Mouse (Mus musculus): ENCODE results near the gene Ap1s3. TPM values are rescaled to one million over a fixed set of nuclear protein-coding genes. Genes with fewer than 3 reads are reported as not detected.

Gene Ap1s3
- total and polyA plus RNA-seq, 3 experiments, result 4.9 to 15.5 (median 5.9) TPM

DNA sequence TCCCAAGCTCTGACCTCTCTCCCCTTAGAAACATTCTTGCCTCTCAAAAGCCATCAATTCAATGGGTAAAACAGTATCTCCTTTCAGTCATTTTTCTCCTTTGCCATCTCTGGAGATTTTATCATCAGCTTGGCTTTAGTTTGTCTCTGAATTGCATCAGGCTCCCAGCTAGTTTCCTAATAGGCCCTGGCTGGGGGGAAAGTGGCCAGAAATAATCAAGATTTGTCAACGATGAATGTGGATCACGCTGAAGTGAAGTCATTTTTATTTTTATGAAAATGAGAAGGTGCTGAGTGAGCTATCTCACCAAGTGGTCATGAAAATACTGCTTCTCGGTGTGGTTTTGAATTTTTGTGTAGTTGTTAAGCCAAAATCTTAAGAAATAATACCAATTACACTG is 94.4 kb downstream of the Ap1s3 start:
- H3K9me3 ChIP-seq (replicated peaks), result no peaks in the 10 kb centered on the region
- H3K36me3 ChIP-seq (replicated peaks), result no peaks in the 10 kb centered on the region
- no peaks in the 10 kb centered on the region for H3K27me3 ChIP-seq (ENCODE audit: insufficient read depth, low read length)
- no peaks in the 10 kb centered on the region for H3K4me1 ChIP-seq (ENCODE audit: insufficient read depth, low read depth, low read length)
- DNase-seq (ENCODE audit: low spot score) (no peak), ATAC-seq (ENCODE audit: extremely low read depth, insufficient number of reproducible peaks, low FRiP score, poor library complexity, severe bottlenecking) (no peak)
- TF ChIP-seq CTCF (IDR thresholded peaks at IDR 0.05; ENCODE audit: low read depth, low read length) (no peak), POLR2AphosphoS5 (IDR thresholded peaks at IDR 0.05; ENCODE audit: insufficient replicate concordance, low read depth, low read length) (no peak), TAL1 (conservative IDR thresholded peaks at IDR 0.05; ENCODE audit: low read depth, low read length) (no peak), GATA2 (IDR thresholded peaks at IDR 0.05; ENCODE audit: borderline replicate concordance, low read depth, low read length) (no peak), GATA1 (IDR thresholded peaks at IDR 0.05; ENCODE audit: borderline replicate concordance, low read length) (no peak)
- no peak overlapping the region for H3K4me3 ChIP-seq (ENCODE audit: low read depth, low read length)

DNA sequence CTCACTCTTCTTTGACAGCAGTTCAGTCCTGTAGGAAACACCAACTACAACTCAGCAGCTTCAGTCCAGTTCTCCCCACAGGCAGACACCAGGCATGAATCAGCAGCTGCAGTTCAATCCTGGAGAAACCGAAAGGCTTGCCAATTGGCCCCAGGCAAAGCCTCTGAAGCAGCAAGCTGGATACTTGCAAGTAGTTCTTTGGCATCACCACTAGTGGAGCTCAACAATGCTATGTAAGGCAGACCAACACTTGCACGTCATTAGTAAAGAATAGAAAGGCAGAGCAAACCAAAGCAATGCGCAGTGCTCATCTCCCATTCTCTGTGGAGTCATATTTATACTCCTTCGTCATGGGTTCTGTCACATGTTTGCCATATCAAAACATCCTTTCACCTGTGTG is 99.9 kb downstream of the Ap1s3 start:
- H3K27me3 ChIP-seq (ENCODE audit: insufficient read depth, low read length), result no peaks in the 10 kb centered on the region
- H3K4me1 ChIP-seq (ENCODE audit: insufficient read depth, low read depth, low read length), result no peaks in the 10 kb centered on the region
- no peaks in the 10 kb centered on the region for H3K36me3 ChIP-seq (replicated peaks)
- TF ChIP-seq CTCF (IDR thresholded peaks at IDR 0.05; ENCODE audit: low read depth, low read length) (no peak), GATA1 (IDR thresholded peaks at IDR 0.05; ENCODE audit: borderline replicate concordance, low read length) (no peak), GATA2 (IDR thresholded peaks at IDR 0.05; ENCODE audit: borderline replicate concordance, low read depth, low read length) (no peak), POLR2AphosphoS5 (IDR thresholded peaks at IDR 0.05; ENCODE audit: insufficient replicate concordance, low read depth, low read length) (no peak), TAL1 (conservative IDR thresholded peaks at IDR 0.05; ENCODE audit: low read depth, low read length) (no peak)
- ATAC-seq (ENCODE audit: extremely low read depth, insufficient number of reproducible peaks, low FRiP score, poor library complexity, severe bottlenecking), result no peak
- DNase-seq (ENCODE audit: low spot score), result no peak
- no peak overlapping the region for H3K4me3 ChIP-seq (ENCODE audit: low read depth, low read length)
- no peaks in the 10 kb centered on the region for H3K9me3 ChIP-seq (replicated peaks)

DNA sequence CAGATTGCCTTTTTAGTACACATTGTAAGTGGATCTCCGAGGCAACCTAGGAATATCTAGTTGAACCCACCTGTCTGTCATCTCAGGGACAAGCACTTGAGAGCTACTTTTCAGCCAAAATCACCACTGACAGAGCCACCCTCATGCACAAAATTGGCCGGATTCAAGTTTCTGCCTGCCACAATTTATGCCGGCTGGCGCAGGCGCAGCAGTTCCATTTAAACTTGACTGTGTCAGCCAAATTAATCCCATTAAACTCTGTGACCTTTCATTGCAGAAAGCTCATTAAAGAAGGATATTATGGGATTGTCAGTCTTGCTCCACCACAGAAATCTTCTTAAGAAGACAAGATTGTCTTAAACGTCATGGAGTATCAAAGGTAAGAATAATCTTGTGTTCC is 100.6 kb downstream of the Ap1s3 start:
- H3K4me3 ChIP-seq (ENCODE audit: low read depth, low read length), result no peak overlapping the region
- TF ChIP-seq POLR2AphosphoS5 (IDR thresholded peaks at IDR 0.05; ENCODE audit: insufficient replicate concordance, low read depth, low read length), result no peak
- no peak for TF ChIP-seq GATA1 (IDR thresholded peaks at IDR 0.05; ENCODE audit: borderline replicate concordance, low read length)
- TF ChIP-seq CTCF (IDR thresholded peaks at IDR 0.05; ENCODE audit: low read depth, low read length), result no peak
- no peak for TF ChIP-seq GATA2 (IDR thresholded peaks at IDR 0.05; ENCODE audit: borderline replicate concordance, low read depth, low read length)
- no peak for TF ChIP-seq TAL1 (conservative IDR thresholded peaks at IDR 0.05; ENCODE audit: low read depth, low read length)
- ATAC-seq (ENCODE audit: extremely low read depth, insufficient number of reproducible peaks, low FRiP score, poor library complexity, severe bottlenecking), result no peak
- H3K27me3 ChIP-seq (ENCODE audit: insufficient read depth, low read length), result no peaks in the 10 kb centered on the region
- H3K9me3 ChIP-seq (replicated peaks), result no peaks in the 10 kb centered on the region
- no peaks in the 10 kb centered on the region for H3K36me3 ChIP-seq (replicated peaks)
- DNase-seq (ENCODE audit: low spot score), result no peak
- no peaks in the 10 kb centered on the region for H3K4me1 ChIP-seq (ENCODE audit: insufficient read depth, low read depth, low read length)

DNA sequence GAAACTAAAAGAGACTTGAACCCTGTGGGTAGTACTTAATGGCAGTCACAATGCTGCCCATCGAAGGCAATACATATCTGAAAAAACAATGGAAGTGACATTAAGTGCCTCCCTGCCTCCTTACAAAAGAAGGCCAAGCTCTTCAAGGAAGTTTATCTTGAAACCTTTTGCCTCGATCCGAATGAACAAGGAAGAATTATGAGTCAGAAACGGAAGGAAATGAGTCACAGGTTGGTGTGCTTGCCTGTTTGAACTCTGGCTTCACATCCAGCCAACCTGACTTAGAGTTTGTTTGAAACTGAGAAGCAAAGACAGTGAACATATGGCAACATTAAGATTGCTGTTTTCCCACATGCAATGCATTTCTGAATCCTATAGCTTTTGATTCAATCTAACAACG is 110.6 kb downstream of the Ap1s3 start:
- Histone ChIP-seq H3K27me3 (ENCODE audit: insufficient read depth, low read length) (no peaks in the 10 kb centered on the region; the same call in 1 of the 2 replicates), H3K4me3 (ENCODE audit: low read depth, low read length) (no peak overlapping the region), H3K36me3 (replicated peaks) (no peaks in the 10 kb centered on the region), H3K9me3 (replicated peaks) (no peaks in the 10 kb centered on the region), H3K4me1 (ENCODE audit: insufficient read depth, low read depth, low read length) (no peaks in the 10 kb centered on the region)
- DNase-seq (ENCODE audit: low spot score) (no peak), ATAC-seq (ENCODE audit: extremely low read depth, insufficient number of reproducible peaks, low FRiP score, poor library complexity, severe bottlenecking) (no peak)
- TF ChIP-seq CTCF (IDR thresholded peaks at IDR 0.05; ENCODE audit: low read depth, low read length), result no peak
- TF ChIP-seq GATA2 (IDR thresholded peaks at IDR 0.05; ENCODE audit: borderline replicate concordance, low read depth, low read length), result no peak
- TF ChIP-seq TAL1 (conservative IDR thresholded peaks at IDR 0.05; ENCODE audit: low read depth, low read length), result no peak
- no peak for TF ChIP-seq GATA1 (IDR thresholded peaks at IDR 0.05; ENCODE audit: borderline replicate concordance, low read length)
- TF ChIP-seq POLR2AphosphoS5 (IDR thresholded peaks at IDR 0.05; ENCODE audit: insufficient replicate concordance, low read depth, low read length), result no peak

Other genes starting within 250 kb of the Ap1s3 start
- gene Scg2, start 231.9 kb downstream of the Ap1s3 start, total RNA-seq (2014; fragmentation: Nextera tagmentation), result not detected in 2 replicates
- 0.06 and 0.27 TPM in 2 replicates for gene Scg2, start 231.9 kb downstream of the Ap1s3 start, total RNA-seq (2017)
- not detected in 2 replicates for gene Scg2, start 231.9 kb downstream of the Ap1s3 start, polyA plus RNA-seq (2012)
- 34.1 and 38.3 TPM in 2 replicates for gene Mrpl44, start 104.0 kb upstream of the Ap1s3 start, total RNA-seq (2014; fragmentation: Nextera tagmentation)
- 74.1 and 83.5 TPM in 2 replicates for gene Mrpl44, start 104.0 kb upstream of the Ap1s3 start, total RNA-seq (2017)
- gene Mrpl44, start 104.0 kb upstream of the Ap1s3 start, polyA plus RNA-seq (2012), result 52.6 and 53.1 TPM in 2 replicates
- gene Wdfy1, start 104.2 kb upstream of the Ap1s3 start, total RNA-seq (2014; fragmentation: Nextera tagmentation), result 29.2 and 30.7 TPM in 2 replicates
- gene Wdfy1, start 104.2 kb upstream of the Ap1s3 start, total RNA-seq (2017), result 54.2 and 57.1 TPM in 2 replicates
- 76.7 and 90.1 TPM in 2 replicates for gene Wdfy1, start 104.2 kb upstream of the Ap1s3 start, polyA plus RNA-seq (2012)
- gene Serpine2, start 189.2 kb upstream of the Ap1s3 start, total RNA-seq (2014; fragmentation: Nextera tagmentation), result not detected in 2 replicates
- gene Serpine2, start 189.2 kb upstream of the Ap1s3 start, total RNA-seq (2017), result 0.35 and 0.44 TPM in 2 replicates
- not detected in 2 replicates for gene Serpine2, start 189.2 kb upstream of the Ap1s3 start, polyA plus RNA-seq (2012)

Measured in G1E (cell line).